Mouse (Mus musculus) layer of hippocampus, adult 11-12 months (tissue): Measurements from ENCODE around the gene Stx4a.
"Not testable (repeated sequence)": the region's sequence is repeated elsewhere in the genome, so short reads cannot be mapped to it uniquely, and the experiment has no call there.

Source experiments
- DNase-seq: peaks from one replicate; pipeline ENCODE4 v3.0.0; 2022; ENCODE audit warnings: low spot score

Gene Stx4a

DNA sequence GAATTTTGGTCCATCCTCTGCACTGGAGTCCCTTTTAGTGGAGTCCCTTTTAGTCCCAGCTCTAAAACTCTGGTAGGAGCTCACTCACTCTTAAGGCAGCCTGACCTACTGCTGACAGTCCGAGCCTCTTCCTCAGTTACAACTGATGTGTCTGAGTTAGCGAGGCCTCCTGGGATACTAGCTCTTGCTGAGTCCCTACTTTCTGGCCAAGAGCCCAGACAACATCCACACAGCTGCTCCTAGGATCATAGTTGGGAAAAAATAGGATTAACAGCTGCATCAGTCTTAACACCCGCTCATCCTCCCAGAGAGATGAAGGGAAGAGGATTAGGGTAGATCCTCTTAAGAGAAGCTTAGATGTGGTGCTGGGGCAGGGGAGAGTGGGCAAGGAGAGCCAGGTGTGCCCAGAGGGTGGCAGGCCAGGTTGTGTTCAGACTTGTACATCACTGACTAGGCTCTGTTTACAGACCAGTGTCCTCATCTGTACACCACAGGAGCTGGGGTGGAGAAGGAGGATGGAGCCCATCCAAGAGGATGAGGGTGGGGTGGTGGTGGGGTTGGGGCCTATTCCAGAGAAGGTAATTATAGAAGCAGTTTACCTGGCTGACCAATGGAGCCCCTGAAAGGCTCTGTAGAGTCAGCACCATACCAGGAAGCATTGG lies 45.2 kb downstream of the Stx4a start:
- DNase-seq = no peak

DNA sequence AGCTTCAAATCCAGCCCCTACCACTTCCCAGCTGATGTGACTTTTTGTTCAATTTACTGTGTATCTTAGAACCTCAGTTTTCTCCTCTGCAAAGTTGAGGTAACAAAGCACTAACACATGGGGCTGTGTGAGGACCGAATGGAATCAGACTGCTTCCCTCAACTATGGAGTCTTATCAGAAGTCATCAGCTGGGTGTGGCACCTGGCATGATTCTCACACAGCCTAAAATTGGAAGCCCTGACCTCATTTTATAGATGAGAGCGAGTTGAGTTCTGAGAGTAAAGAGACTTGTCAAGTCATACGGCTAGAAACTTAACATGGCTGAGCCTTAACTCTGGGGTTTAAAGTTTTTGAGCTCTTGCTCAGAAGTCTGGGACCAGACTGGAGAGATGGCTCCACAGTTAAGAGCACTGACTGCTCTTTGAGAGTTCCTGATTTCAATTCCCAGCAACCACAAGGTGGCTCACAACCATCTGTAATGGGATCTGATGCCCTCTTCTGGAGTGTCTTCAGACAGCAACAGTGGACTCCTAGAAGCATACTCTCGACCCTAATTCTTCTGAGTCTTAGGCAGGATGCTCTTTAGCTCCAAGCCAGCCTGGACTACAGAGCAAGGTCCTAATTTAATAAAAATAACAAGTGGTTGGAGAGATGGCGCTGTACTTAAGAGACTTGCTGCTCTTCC lies 46.2 kb downstream of the Stx4a start:
- no peak for DNase-seq

DNA sequence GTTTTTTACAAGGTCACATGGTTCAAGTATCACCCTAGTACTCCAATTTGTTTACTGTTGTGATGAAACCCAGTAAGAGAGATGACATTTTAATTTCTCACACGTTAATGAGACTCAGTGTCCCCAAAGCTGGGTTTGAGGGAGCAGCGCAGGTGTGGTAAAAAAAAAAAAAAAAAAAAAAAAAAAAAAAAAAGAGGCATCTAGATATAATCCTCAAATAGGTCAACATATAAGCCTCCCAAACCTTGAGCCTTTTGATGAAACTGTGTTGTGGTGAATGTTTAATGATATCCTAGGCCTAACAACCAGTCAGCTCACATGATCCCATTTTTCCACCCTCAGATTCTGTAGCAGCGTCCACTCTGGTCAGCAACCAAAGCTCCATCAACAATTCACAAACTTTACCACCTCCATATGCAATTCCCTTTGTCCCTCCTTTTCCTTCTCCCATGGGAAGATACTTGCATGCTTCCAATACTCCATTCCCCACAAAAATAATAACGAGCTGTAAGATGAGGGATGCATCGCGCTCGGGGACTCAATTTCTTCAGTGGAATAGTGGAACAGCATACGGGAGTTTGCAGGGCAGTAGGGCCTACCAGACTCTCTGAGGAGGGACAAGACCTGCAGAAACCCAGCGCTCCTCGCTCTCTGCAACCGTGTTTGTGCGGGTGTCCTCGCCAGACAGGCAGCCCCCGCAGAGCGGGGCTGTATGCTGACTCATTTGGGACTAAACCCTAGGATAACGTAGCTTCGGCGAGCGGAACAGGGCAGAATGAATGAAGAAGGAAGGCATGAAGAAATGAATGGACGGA lies 50.9 kb downstream of the Stx4a start:
- DNase-seq = no peak

DNA sequence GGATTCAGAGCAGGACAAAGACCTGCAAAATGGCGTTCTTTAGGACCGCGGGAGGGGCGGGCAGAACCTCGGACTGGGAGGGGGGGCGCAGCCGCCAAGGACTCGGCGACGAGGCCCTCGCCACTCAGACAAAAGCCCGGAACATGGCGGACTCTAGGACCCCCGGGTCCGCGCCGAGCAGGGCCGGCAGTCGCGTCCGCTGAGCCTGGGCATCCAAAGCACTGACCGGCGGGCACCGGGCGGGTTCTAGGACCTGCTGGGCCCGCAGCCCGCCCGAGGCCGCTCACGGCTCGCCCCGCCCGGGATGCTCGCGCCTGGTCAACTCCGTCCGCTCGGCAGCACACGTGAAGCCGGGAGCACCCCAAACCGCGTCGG lies 51.5 kb downstream of the Stx4a start:
- peak; percentile 93 for DNase-seq

DNA sequence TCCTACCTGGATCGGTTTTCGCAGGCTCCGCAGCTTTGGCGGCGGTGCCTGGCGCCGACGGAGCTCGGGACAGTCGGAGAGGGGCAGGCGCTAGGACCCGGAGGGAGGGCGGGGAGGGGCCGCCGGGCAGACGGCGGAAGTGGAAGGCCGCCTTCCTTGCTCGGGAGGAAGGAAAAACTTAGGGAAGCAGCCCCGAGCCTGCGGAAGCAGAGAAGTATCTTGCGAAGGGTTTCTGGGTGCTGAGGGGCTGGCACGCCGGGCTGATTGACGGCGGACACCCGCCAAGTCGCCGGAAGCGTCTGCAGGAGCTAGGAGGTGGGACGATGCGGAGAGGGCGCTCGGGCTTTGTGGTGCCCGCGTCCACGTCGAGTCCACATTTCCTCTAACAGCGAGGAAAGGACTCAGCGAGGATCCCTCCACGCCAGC lies 52.0 kb downstream of the Stx4a start, which contains the start of gene Zfp646:
Gene Zfp646 (plus strand): TSS at position 181 of the 426 bp plus-strand sequence.
- peak; percentile 68 for DNase-seq

DNA sequence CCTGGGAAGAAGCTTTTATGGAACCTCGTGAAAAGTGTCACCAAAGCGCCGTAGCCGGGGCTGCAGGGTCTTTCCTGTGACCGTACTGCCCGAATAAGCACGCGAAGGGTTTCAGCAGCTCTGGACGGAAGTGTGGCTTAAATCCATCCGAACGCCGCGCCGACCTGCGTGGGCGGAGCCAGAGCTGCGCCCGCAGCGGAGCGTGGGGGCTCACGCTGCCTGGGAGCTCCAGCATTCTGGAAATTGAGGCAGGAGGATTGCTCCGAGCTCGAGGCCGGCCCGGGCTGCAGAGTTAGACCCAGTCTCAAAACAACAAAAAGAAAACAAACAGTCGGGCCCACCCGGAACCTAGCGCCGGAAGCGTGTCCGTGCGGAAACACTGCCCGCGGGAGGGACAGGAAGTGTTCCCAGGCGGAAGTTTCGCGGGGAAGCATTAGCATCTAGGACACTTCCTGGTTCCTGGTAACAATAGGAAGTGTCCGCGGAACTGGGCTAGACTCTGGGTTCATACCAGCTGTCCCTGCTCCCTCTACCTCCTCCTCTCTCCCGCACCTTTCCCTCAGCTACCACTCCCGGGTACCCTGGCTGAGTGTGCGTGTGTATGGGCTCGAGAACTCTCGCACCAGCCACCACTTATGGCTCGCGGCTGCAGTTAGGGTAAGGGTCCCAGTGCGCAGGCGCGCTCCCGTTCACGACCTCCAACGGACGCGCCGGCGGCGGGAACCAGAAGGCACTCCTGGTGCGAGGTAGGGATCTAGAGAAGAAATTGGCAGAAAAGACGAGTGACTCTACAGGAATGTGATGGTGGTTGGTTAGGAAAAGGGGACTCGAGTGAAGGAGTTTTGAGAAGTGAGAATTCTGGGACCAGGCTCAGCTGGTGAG lies 52.6 kb downstream of the Stx4a start, which contains the start of gene Zfp668:
Gene Zfp668 (minus strand): TSS at position 362 of the 882 bp plus-strand sequence.
- DNase-seq = peak; percentile 93

DNA sequence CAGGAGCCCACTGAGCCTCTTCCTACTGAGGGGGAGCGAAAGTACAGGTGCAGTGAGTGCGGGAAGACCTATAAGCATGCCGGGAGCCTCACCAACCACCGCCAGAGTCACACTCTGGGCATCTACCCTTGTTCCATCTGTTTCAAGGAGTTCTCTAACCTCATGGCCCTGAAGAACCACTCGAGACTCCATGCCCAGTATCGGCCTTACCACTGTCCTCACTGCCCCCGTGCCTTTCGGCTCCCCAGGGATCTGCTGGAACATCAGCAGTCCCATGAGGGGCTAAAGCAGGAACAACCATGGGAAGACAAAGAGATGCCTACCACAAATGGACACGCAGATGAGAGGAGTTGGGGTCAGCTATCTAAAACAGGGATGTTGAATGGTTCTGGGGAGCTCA lies 55.2 kb downstream of the Stx4a start:
- no peak for DNase-seq

DNA sequence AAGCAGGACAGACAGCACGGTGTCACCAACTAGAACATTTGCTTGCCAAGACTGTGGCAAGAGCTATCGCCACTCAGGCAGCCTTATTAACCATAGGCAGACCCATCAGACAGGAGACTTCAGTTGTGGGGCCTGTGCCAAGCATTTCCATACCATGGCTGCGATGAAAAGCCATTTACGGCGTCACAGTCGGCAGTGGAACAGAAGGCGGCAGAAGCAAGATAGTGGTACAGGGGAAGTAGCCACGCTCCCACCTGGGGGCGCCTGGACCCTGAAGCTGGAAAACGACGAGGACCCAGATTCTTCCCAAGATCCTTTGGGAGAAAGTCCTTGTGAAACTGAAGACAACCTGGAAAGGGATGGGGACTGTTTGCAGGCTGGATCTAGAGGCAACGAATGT lies 56.3 kb downstream of the Stx4a start:
- no peak for DNase-seq

DNA sequence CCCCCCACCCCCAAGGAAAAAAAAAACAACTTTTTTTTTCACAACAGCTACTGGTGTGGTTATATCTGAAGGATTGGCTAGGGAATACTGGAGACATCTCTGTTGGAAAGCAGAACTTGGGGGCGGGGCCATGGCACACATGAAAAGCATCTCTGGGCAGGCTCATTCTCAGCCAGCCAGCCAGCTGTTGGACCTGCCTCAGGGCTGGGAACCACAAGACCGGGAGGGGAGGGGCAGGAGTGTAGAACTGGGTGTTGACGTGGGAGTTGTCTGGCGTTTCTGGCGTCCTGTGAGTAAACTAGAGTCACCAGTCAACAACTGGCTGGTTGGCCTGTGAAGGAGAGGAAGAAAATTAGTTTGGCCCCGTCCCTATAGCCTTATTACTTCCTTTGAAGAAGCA lies 61.9 kb downstream of the Stx4a start:
- DNase-seq = peak; percentile 55

DNA sequence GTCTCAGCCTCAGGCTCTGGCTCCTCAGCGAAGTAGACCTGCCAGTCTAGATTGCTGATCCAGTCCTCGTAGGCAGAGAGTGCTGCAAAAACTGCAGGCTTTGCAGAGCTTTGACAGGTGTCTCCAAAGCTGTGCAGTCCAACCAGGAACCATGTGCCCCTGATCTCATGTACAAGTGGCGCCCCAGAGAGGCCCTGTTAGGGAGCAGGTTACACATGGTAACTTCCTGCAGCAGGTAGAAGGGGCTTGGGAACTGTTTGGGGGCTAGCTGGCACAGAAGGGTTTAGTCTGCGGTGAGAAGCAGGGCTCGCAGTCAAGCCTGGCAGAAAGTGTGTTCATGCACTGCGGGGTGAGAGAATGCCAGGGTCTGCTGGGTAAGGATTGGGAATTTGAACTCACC lies 62.5 kb downstream of the Stx4a start:
- no peak for DNase-seq

DNA sequence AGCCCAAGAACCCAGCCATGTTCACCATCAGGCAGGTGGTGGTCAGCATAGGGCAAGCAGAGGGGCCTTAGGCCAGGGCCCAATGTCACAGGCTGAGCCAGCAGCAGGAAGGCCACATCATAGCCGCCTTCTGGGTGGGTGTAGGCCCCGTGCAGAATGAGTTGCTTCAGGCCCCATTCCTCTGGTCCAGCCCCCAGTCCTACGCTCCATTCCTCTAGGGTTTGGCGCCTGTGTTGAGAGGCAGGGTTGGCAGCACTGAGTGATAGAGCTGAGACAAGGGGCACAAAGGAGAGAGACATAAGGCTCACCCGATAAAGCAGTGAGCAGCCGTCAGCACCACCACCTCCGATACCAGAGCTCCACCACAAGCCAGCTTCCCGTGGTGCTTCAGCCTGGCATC lies 63.1 kb downstream of the Stx4a start:
- DNase-seq = no peak

DNA sequence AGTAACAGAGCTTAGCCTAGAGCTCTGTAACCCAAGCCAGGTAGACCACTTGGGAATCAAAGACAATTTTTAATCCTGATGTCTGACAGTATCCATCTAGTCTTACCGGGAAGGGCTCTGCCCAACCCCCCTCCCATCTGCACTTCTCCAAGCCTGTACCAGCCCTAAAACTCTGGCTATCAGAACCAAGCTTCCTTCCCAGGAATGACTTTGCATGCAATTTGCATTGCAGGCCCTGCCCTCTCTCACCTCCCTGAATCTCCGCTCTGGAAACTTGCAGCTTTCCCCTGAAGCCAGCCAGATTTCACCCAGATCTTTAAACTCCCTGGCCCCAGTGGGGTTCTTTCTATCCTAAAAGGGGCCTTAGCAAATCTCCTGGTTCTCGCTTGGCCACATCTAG lies 63.7 kb downstream of the Stx4a start:
- DNase-seq = no peak

DNA sequence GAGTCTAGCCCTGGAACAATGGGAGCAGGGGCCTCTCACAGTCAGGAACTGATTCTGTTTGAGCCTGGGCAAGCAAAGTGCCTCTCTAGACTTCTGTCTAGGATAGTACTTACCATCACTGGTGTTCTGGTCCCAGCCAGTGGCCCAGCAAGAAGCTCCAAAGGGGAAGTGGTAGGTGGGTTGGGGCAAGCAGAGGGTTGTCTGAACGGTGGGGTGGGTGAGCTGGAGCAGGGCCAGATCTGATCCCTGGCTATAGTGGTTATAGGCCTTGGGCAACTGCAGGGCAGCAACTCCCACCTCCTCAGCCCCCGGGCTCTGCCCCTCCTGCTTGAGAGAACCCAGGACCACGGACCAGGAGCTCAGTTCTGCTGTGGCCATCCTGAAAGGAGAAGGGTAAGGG lies 64.7 kb downstream of the Stx4a start:
- DNase-seq = no peak

DNA sequence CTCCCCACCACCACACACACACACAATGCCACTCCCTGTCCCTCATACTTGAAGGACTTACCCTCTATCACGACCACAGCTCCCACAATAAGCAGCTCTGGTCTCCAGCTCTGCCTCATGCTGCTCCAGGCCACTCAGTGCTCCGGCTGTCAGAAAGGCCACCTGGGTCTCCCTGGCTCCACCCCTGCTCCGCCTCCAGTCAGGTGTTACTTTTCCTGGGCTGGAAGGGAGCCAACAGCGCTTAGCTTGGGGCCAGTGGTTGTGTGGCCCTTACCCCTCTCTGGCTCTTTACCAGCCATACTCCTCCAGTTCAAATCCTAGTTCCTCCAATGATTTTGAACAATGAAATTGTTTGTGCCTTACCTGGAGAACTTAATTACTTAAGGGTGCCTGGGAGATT lies 66.7 kb downstream of the Stx4a start, which contains the start of gene Prss53:
Gene Prss53 (minus strand): TSS at position 173 of the 400 bp plus-strand sequence.
- DNase-seq = no peak

DNA sequence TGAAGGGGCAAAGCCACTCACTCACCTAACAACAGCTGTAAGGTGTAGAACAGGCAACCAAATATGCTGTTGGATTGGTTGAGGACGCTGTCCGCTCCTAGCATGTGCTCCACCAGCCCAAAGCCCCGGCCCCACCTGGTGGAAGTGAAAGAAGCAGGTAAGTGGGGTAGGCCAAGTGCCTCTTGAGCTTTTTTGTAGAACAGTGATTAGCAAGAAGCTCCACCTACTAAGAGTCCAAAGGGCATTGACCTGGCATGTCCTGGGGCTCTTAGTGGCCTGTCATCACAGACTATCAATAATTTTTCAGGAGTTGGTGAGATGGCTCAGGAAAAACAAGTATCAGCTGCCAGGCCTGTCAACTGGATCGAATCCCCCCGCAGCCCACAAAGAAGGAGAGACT lies 70.4 kb downstream of the Stx4a start:
- no peak for DNase-seq

DNA sequence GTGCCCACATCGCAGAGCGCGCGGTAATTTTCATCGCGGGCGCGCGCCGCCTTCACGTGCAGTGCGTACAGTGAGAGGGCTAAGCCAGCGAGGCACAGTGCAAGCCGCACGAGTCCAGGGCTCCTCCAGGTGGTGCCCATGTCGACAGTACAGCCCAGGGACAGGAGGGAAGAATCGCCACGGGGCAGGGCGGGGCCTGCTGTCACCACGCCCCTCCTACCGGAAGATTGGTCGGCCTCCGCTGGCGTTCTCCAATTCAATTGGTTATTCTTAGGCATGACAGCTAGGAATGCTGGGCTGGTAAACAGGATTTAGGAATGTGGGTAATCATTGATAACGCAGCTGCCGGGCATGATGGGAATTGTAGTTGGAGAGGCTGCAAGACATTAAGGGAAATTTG lies 71.3 kb downstream of the Stx4a start, which contains the start of the genes Gm21974 and Vkorc1:
Gene Gm21974 (minus strand): TSS at position 13 of the 400 bp plus-strand sequence.
Gene Vkorc1 (minus strand): TSS at position 176 of the 400 bp plus-strand sequence.
- peak; percentile 96 for DNase-seq

DNA sequence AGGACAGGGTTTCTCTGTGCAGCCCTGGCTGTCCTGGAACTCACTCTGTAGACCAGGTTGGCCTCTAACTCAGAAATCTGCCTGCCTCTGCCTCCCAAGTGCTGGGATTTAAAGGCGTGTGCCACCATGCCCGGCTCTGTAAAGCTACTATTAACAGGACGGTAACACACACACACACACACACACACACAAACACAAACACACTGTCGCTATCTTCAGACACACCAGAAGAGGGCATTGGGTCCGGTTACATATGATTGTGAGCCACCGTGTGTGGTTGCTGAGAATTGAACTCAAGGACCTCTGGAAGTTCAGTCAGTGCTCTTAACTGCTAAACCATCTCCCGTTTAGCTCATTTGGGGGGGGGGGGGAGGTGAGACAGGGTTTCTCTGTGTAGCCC lies 71.8 kb downstream of the Stx4a start:
- not testable (repeated sequence) for DNase-seq

DNA sequence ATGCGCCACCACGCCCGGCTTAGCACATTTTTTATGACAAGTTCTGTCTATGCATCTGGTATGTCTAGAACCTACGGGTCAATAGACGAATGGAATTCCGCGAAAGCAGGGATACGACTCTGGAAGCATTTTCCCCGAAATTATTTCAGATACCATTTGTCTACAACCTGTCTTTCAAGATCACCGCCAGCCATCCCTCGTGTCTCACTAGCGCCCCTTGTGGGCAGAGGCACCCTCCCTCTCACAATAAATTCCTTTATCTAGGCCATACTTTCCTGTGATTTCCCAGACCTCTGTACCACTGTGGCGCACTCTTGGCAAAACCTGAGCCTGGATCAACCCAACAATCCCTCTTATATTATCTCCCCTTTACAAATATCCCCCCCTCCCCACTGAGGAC lies 72.3 kb downstream of the Stx4a start:
- peak; percentile 74 for DNase-seq

DNA sequence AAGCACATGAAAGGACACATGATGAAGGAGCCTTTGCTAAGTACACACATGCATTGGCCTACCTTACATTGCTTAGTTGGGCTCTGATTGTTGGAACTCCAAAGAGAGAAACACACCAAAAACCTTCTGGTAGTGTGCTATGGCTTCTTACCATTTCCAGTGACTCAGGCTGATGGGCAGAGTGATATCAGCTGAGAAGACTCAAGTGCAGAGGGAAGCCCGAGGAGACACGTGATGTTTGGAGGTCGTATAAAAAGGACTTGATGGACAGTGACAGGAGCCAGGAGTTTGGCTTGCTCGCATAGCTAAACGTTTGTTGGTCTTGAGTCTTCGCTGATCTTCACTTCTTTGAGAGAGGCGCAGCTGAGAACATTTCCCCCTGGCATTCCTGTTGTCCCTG lies 73.4 kb downstream of the Stx4a start:
- DNase-seq = no peak

DNA sequence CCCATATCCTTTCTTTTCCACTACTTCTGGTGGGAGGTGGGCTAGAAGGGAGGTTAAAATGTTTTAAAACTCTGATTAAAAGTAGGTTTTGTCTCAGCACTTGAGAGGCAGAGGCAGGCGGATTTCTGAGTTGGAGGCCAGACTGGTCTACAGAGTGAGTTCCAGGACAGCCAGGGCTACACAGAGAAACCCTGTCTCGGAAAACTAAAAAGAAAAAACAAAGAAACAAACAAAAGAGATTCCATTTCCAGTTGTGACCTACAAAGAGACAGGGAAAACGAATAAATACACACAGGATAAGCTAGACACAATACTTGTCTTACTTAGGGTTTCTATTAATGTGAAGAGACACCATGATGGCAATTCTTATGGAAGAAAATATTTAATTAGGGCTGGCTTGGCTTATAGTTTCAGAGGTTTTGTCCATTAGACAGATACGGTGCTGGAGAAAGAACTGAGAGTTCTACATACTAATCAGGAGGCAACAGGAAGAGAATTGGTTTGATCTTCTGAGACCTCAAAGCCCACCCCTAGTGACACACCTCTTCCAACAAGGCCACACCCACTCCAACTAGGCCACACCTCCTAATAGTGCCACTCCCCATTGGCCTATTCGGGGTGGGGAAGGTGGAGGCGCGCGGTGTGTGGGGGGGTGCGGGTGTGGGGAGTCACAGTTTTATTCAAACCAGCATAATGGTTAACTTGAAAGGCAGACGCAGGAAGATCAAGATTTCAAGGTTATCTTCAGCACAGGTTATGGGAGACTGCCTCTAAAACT lies 74.3 kb downstream of the Stx4a start:
- no peak for DNase-seq
